Mouse (Mus musculus): Measurements from ENCODE around the gene Inava. TPM values are rescaled to one million over a fixed set of nuclear protein-coding genes. Genes with fewer than 3 reads are reported as not detected.

The Inava gene
- polyA plus RNA-seq, 1 experiment from 2014 or later: 33.4 TPM

- no peaks in the 10 kb centered on the region for H3K9me3 ChIP-seq (ENCODE audit: control insufficient read depth, low read length)
- H3K4me1 ChIP-seq (ENCODE audit: control insufficient read depth, insufficient read depth, low read length): peaks cover 9% of the 10 kb centered on the region
- no peak overlapping the region for H3K9ac ChIP-seq (ENCODE audit: low read depth, low read length)
- 47% methylated on average over 8 of the region's 8 CpGs for WGBS
- no peaks in the 10 kb centered on the region for H3K36me3 ChIP-seq (ENCODE audit: control insufficient read depth, insufficient read depth, low read length)
- no peak for ATAC-seq
- H3K27me3 ChIP-seq (replicated peaks; ENCODE audit: control insufficient read depth, insufficient read depth, low read length): peaks cover 30% of the 10 kb centered on the region
- H3K4me2 ChIP-seq (ENCODE audit: low read depth, low read length): no peak overlapping the region
- no peak overlapping the region for H3K4me3 ChIP-seq (ENCODE audit: low read length)
- H3K27ac ChIP-seq (ENCODE audit: low read length): no peak overlapping the region
These were observed 21.6 kb upstream of the Inava start for GRCm38 (mm10) chr1:136255657-136256056.

- Histone ChIP-seq H3K27ac (ENCODE audit: low read length) (no peak overlapping the region), H3K9me3 (ENCODE audit: control insufficient read depth, low read length) (no peaks in the 10 kb centered on the region), H3K4me1 (ENCODE audit: control insufficient read depth, insufficient read depth, low read length) (peaks cover 6% of the 10 kb centered on the region), H3K4me2 (ENCODE audit: low read depth, low read length) (no peak overlapping the region), H3K27me3 (replicated peaks; ENCODE audit: control insufficient read depth, insufficient read depth, low read length) (peaks cover 25% of the 10 kb centered on the region), H3K9ac (ENCODE audit: low read depth, low read length) (no peak overlapping the region), H3K4me3 (ENCODE audit: low read length) (no peak overlapping the region), H3K36me3 (ENCODE audit: control insufficient read depth, insufficient read depth, low read length) (no peaks in the 10 kb centered on the region)
- ATAC-seq: no peak
- 33% methylated on average over 6 of the region's 6 CpGs for whole genome bisulfite sequencing
These were observed 21.1 kb upstream of the Inava start for GRCm38 (mm10) chr1:136255174-136255573.

- Histone ChIP-seq H3K27me3 (replicated peaks; ENCODE audit: control insufficient read depth, insufficient read depth, low read length) (peaks cover 19% of the 10 kb centered on the region), H3K9me3 (ENCODE audit: control insufficient read depth, low read length) (no peaks in the 10 kb centered on the region), H3K4me1 (ENCODE audit: control insufficient read depth, insufficient read depth, low read length) (peaks cover under 1% of the 10 kb centered on the region), H3K9ac (ENCODE audit: low read depth, low read length) (no peak overlapping the region), H3K4me2 (ENCODE audit: low read depth, low read length) (no peak overlapping the region), H3K4me3 (ENCODE audit: low read length) (no peak overlapping the region), H3K27ac (ENCODE audit: low read length) (no peak overlapping the region), H3K36me3 (ENCODE audit: control insufficient read depth, insufficient read depth, low read length) (no peaks in the 10 kb centered on the region)
- WGBS: 71% methylated on average over 10 of the region's 10 CpGs
- no peak for ATAC-seq
These were observed 20.5 kb upstream of the Inava start for GRCm38 (mm10) chr1:136254503-136255065.

- Histone ChIP-seq H3K4me3 (ENCODE audit: low read length) (no peak overlapping the region), H3K27me3 (replicated peaks; ENCODE audit: control insufficient read depth, insufficient read depth, low read length) (peaks cover 10% of the 10 kb centered on the region; the same call in 1 of the 2 replicates), H3K9ac (ENCODE audit: low read depth, low read length) (no peak overlapping the region), H3K27ac (ENCODE audit: low read length) (no peak overlapping the region), H3K36me3 (ENCODE audit: control insufficient read depth, insufficient read depth, low read length) (no peaks in the 10 kb centered on the region), H3K9me3 (ENCODE audit: control insufficient read depth, low read length) (no peaks in the 10 kb centered on the region), H3K4me1 (ENCODE audit: control insufficient read depth, insufficient read depth, low read length) (no peaks in the 10 kb centered on the region), H3K4me2 (ENCODE audit: low read depth, low read length) (no peak overlapping the region)
- no peak for ATAC-seq
- WGBS: 33% methylated on average over 2 of the region's 2 CpGs
These were observed 19.4 kb upstream of the Inava start for GRCm38 (mm10) chr1:136253472-136253871.

GRCm38 (mm10) chr1:136249662-136250061 lies 15.6 kb upstream of the Inava start:
- Histone ChIP-seq H3K9ac (ENCODE audit: low read depth, low read length) (no peak overlapping the region), H3K4me2 (ENCODE audit: low read depth, low read length) (no peak overlapping the region), H3K9me3 (ENCODE audit: control insufficient read depth, low read length) (no peaks in the 10 kb centered on the region), H3K4me1 (ENCODE audit: control insufficient read depth, insufficient read depth, low read length) (no peaks in the 10 kb centered on the region), H3K27me3 (replicated peaks; ENCODE audit: control insufficient read depth, insufficient read depth, low read length) (no peaks in the 10 kb centered on the region), H3K36me3 (ENCODE audit: control insufficient read depth, insufficient read depth, low read length) (no peaks in the 10 kb centered on the region), H3K4me3 (ENCODE audit: low read length) (no peak overlapping the region), H3K27ac (ENCODE audit: low read length) (no peak overlapping the region)
- WGBS: 31% methylated on average over 5 of the region's 5 CpGs
- ATAC-seq: no peak

- H3K27ac ChIP-seq (ENCODE audit: low read length): no peak overlapping the region
- no peaks in the 10 kb centered on the region for H3K4me1 ChIP-seq (ENCODE audit: control insufficient read depth, insufficient read depth, low read length)
- no peaks in the 10 kb centered on the region for H3K36me3 ChIP-seq (ENCODE audit: control insufficient read depth, insufficient read depth, low read length)
- no peak for ATAC-seq
- H3K9me3 ChIP-seq (ENCODE audit: control insufficient read depth, low read length): no peaks in the 10 kb centered on the region
- no peak overlapping the region for H3K4me3 ChIP-seq (ENCODE audit: low read length)
- no peaks in the 10 kb centered on the region for H3K27me3 ChIP-seq (replicated peaks; ENCODE audit: control insufficient read depth, insufficient read depth, low read length)
- no peak overlapping the region for H3K9ac ChIP-seq (ENCODE audit: low read depth, low read length)
- WGBS: 81% methylated on average over 5 of the region's 5 CpGs
- no peak overlapping the region for H3K4me2 ChIP-seq (ENCODE audit: low read depth, low read length)
These were observed 13.3 kb upstream of the Inava start for GRCm38 (mm10) chr1:136247393-136247792.

- no peak overlapping the region for H3K9ac ChIP-seq (ENCODE audit: low read depth, low read length)
- WGBS: 86% methylated on average over 5 of the region's 5 CpGs
- ATAC-seq: no peak
- H3K36me3 ChIP-seq (ENCODE audit: control insufficient read depth, insufficient read depth, low read length): no peaks in the 10 kb centered on the region
- no peaks in the 10 kb centered on the region for H3K4me1 ChIP-seq (ENCODE audit: control insufficient read depth, insufficient read depth, low read length)
- H3K27me3 ChIP-seq (replicated peaks; ENCODE audit: control insufficient read depth, insufficient read depth, low read length): no peaks in the 10 kb centered on the region
- no peak overlapping the region for H3K4me2 ChIP-seq (ENCODE audit: low read depth, low read length)
- no peak overlapping the region for H3K27ac ChIP-seq (ENCODE audit: low read length)
- no peak overlapping the region for H3K4me3 ChIP-seq (ENCODE audit: low read length)
- no peaks in the 10 kb centered on the region for H3K9me3 ChIP-seq (ENCODE audit: control insufficient read depth, low read length)
These were observed 10.4 kb upstream of the Inava start for GRCm38 (mm10) chr1:136244469-136244868.

GRCm38 (mm10) chr1:136241801-136242200 lies 7.7 kb upstream of the Inava start:
- Histone ChIP-seq H3K4me1 (ENCODE audit: control insufficient read depth, insufficient read depth, low read length) (no peaks in the 10 kb centered on the region), H3K36me3 (ENCODE audit: control insufficient read depth, insufficient read depth, low read length) (no peaks in the 10 kb centered on the region), H3K27ac (ENCODE audit: low read length) (no peak overlapping the region), H3K27me3 (replicated peaks; ENCODE audit: control insufficient read depth, insufficient read depth, low read length) (no peaks in the 10 kb centered on the region), H3K9ac (ENCODE audit: low read depth, low read length) (no peak overlapping the region), H3K9me3 (ENCODE audit: control insufficient read depth, low read length) (no peaks in the 10 kb centered on the region), H3K4me2 (ENCODE audit: low read depth, low read length) (no peak overlapping the region), H3K4me3 (ENCODE audit: low read length) (no peak overlapping the region)
- 85% methylated on average over 7 of the region's 7 CpGs for WGBS
- ATAC-seq: no peak

- Histone ChIP-seq H3K9me3 (ENCODE audit: control insufficient read depth, low read length) (no peaks in the 10 kb centered on the region), H3K36me3 (ENCODE audit: control insufficient read depth, insufficient read depth, low read length) (no peaks in the 10 kb centered on the region), H3K4me1 (ENCODE audit: control insufficient read depth, insufficient read depth, low read length) (peaks cover 3% of the 10 kb centered on the region), H3K27ac (ENCODE audit: low read length) (no peak overlapping the region), H3K4me3 (ENCODE audit: low read length) (no peak overlapping the region), H3K9ac (ENCODE audit: low read depth, low read length) (no peak overlapping the region), H3K4me2 (ENCODE audit: low read depth, low read length) (no peak overlapping the region), H3K27me3 (replicated peaks; ENCODE audit: control insufficient read depth, insufficient read depth, low read length) (no peaks in the 10 kb centered on the region)
- WGBS: 83% methylated on average over 4 of the region's 4 CpGs
- no peak for ATAC-seq
These were observed 4.4 kb upstream of the Inava start for GRCm38 (mm10) chr1:136238495-136238894.

- Histone ChIP-seq H3K27ac (ENCODE audit: low read length) (no peak overlapping the region), H3K27me3 (replicated peaks; ENCODE audit: control insufficient read depth, insufficient read depth, low read length) (no peaks in the 10 kb centered on the region), H3K4me2 (ENCODE audit: low read depth, low read length) (peak overlapping the region; percentile 88), H3K36me3 (ENCODE audit: control insufficient read depth, insufficient read depth, low read length) (no peaks in the 10 kb centered on the region), H3K4me1 (ENCODE audit: control insufficient read depth, insufficient read depth, low read length) (peaks cover 19% of the 10 kb centered on the region), H3K9me3 (ENCODE audit: control insufficient read depth, low read length) (no peaks in the 10 kb centered on the region), H3K9ac (ENCODE audit: low read depth, low read length) (peak overlapping the region; percentile 75), H3K4me3 (ENCODE audit: low read length) (peak overlapping the region; percentile 68)
- 4% methylated on average over 9 of the region's 9 CpGs for WGBS
- ATAC-seq: no peak; the same call in 1 of the 2 replicates
These were observed 580 bp upstream of the Inava start for GRCm38 (mm10) chr1:136234595-136235092.
